Mouse (Mus musculus) gastrocnemius, postnatal 4 days (tissue): Measurements from ENCODE around the gene Pip5kl1. TPM values are rescaled to one million over a fixed set of nuclear protein-coding genes. Genes with fewer than 3 reads are reported as not detected.

Experiments used
- DNase-seq, 2 experiments: peaks; one replicate each; pipeline ENCODE4 v3.0.0; 2021 to 2022; ENCODE audit warnings: low spot score in 2 of 2, mixed read lengths in 2 of 2
- total RNA-seq, 2 experiments: library from RNA; stranded (reverse); gene quantifications; 2 replicates each; pipeline ENCODE4 v1.2.3; 2021

The Pip5kl1 gene
- total RNA-seq, 2 experiments from 2014 or later: not detected

GRCm38 (mm10) chr2:32608778-32609435 lies 34.3 kb downstream of the Pip5kl1 start:
- DNase-seq: no peak

DNA sequence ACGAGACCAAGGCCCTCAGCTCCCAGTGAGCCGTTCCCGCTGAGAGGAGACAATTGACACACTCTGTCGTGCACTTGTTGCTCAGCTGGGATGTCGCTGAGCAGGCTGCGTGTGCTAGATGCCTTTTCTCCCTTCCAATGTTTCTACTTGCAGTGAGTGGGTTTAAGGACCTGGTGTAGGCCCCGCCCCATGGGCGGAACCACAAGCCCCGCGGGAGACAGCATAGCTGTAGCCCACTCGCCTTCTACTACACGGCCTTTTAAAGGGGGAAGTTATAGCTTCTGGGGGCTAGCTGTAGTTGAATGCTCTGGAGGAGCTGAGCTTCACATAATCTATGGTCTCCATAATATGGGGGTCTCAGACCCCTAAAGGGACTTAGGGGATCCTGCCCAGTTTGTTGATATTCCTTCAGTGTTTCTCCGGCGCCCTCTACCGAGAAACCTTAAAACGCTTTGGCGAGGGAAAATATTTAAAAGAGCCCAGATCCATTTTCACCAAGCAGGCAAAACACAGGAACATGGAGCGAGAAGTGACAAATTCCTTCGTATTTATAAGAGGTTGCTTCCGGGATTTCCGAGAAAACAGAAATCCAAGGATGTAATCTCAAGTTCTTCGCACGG lies 36.1 kb downstream of the Pip5kl1 start:
- peak in 1 of 2 experiments; percentile 56 for DNase-seq

GRCm38 (mm10) chr2:32612274-32612673 lies 37.7 kb downstream of the Pip5kl1 start:
- DNase-seq: no peak

DNA sequence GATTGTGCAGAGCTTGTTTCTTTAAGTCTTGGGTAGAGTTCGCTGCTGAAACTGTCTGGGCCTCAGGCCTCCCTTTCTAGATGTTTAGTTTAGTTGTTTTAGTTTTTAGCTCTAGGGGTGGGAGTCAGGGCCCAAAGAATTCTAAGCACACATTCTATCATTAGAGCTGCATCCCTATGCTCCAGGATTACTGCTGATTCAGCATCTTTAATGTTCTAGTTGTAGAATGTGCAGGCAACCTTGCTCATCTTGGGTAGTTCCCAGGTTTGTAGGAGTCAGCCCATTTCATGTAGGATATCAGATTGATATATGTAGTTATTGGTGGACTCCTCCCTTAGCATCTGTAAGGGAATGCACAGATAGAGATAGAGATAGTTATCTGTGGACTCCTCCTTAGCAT lies 42.5 kb downstream of the Pip5kl1 start:
- no peak for DNase-seq

- no peak for DNase-seq
These were observed 43.0 kb downstream of the Pip5kl1 start for GRCm38 (mm10) chr2:32617601-32618000.

- no peak for DNase-seq
These were observed 43.5 kb downstream of the Pip5kl1 start for GRCm38 (mm10) chr2:32618051-32618450.

DNA sequence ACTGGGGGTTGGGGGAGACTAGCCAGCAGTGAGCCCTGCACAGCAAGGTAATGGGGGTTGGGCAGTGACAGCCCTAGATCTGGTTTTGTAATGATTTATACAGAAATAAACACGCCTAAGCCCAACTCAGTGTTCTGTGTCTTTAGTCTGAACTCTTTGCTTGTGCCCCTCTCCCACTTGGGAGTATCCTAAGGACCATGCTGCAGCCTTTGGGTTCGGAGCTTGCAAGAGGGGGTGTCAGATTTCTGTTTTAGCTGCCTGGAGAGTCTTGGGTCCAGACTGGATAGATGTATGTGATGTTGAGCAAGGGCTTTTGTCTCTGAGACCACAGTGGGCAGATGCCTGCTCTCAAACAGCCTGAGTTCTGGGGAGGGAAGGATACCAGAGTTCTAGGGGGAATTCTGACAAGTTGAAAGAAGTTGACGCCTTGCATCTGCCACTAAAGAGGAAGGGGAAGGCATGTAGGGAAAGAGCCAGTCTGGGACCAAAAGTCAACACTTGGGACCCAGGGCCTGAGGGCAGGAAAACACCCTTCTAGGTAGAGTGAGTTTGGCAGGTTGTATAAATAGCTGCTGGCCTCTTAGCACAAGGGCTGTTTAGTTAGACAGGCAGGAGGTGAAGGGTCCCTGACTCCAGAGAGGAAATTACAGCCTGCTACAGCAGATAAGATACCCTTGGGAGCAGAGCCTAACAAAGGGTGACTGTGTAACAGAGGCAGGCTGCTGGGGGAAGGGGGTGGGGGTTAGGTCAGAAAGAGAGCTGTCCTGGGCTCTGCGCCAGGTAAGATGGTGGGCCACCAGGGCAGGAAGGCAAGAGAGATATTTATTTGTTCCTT lies 46.3 kb downstream of the Pip5kl1 start:
- no peak for DNase-seq

DNA sequence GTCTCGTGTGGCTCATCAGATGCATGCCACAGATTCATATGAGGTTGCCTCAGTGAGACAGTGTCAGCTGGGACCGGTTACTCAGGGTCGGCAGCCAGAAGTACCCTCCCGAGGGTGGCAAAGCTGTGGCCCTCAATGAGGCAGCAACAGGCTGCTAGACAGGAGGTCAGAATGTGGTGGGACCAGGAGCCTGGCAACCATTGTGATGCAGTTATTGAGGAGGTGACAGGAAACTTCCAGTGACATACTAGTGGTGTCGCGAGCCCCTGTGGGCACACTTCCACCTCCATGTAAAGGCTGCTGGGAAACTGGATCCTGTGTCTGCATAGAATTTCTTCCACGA lies 46.9 kb downstream of the Pip5kl1 start, which contains the start of gene Ak1:
TSS of gene Ak1 (plus strand) at position 242 of the 343 bp plus-strand sequence.
- no peak for DNase-seq

DNA sequence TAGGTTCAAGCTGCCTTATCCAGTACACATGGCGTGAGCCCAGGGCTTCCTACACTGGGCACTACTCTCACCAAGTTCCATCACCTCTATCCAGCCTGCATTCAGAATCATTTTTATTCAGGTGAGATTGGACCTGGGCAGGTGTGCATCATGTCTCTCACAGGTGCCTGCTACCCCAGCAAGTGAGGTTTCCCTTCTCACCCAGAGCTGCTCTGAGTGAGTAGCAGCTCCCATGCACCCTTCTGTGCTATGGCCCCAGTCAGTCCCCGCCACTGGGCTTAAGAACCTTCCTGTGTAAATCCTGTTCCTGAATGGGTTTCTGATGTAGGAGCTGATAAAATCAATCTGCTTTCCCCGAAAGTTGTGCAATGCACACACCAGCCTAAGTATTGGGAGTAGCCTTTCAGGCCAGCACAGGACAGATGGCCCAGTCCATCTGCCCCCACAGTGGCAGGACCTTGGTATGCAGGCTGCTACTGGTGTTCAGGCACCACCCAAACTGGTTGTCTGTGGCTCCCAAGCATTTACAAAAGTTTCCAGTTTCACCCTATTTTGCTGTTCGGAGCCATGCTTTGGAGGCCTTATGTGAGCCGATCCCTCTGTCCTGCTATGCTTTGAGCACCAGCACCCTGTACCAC lies 49.6 kb downstream of the Pip5kl1 start:
- DNase-seq: no peak

DNA sequence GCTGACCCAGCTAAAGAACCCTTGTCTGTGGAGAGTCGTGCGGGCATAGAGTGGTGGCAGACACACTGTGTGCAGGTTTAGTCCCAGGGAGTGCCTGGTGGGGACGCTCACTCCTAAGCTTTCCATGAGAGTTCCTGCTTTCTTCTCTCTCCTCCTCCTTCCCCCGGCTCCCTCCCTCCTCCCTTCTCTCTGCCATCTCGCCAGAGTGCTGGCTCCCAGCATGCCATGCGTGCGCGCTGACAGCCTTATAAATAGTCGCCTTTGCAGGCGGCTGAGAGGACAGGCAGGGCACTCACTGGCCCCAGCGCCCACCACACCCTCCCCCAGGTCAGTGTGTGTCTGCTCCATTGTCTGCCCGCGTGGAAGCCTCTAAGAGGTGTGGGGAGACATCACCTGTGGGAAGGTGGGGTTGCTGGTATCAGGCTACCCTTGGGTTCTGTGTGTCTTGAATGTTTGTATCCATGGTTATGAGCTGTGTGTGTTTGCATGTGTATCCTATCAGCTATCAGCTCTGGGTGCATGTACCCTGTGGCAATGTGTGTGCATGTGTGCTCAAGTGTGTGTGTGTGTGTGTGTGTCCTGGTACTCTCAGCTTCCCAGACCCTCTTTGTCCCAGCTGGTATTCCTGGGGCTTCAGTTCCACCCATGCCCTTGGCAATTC lies 50.7 kb downstream of the Pip5kl1 start:
- peak in 1 of 2 experiments; percentile 72 for DNase-seq

DNA sequence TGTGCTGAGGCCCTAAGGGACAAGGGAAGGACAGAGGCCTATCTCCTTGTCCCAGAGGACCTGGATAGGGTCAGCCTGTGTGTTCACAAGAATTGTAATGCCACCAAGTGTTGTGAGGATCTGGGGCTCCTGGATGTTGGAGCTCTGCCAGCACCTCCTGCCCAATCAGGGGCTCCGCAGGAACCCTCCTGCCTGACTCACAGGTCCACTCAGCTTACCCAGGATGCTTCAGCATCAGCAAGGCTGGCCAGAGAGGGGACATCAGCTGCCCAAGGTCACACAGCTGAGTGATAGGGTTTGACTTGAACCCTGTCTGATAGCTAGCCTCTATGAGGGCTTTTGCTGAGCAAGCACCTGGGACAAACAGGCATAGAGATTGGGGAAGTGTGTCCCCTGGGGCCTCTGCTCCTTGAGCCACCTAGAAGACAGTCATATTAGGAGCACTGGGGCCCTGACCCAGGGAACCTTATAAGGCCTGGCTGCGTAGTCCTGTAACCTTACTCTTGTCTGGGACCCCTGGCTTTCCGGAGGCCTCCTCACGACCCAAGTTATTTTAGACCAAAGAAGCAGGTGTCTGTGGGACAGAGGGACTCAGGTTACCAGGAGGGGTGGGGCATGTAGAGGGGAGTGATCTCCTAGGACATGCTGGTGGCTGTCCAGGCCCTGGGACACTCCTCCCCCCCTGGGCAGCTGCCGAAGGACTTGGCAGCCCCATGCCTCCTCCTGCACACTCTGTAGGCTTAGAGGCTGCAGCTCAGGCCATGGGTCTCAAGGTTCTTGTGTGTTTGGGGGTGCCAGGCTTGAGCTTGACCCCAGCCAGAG lies 51.5 kb downstream of the Pip5kl1 start:
- DNase-seq: peak in 1 of 2 experiments; percentile 60

GRCm38 (mm10) chr2:32627266-32628043 lies 52.9 kb downstream of the Pip5kl1 start:
- no peak for DNase-seq

GRCm38 (mm10) chr2:32628044-32628550 lies 53.5 kb downstream of the Pip5kl1 start:
- no peak for DNase-seq

GRCm38 (mm10) chr2:32628729-32629128 lies 54.1 kb downstream of the Pip5kl1 start:
- peak in 1 of 2 experiments; percentile 66 for DNase-seq

- no peak for DNase-seq
These were observed 54.8 kb downstream of the Pip5kl1 start for GRCm38 (mm10) chr2:32629276-32629976.

DNA sequence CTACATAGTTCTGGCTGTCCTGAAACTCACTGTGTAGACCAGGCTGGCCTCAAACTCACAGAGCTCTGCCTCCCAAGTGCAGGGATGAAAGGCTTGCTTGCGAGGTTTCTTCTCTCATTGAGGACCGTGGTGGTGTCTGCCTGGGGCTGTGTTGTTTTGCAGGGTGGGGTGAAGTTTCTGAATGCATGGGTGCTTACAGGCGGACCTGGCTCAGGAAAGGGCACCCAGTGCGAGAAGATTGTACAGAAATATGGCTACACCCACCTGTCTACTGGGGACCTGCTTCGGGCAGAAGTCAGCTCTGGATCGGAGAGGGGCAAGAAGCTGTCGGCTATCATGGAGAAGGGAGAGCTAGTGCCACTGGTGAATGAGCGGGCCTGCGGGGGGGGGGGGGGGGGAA lies 55.4 kb downstream of the Pip5kl1 start:
- no peak for DNase-seq

DNA sequence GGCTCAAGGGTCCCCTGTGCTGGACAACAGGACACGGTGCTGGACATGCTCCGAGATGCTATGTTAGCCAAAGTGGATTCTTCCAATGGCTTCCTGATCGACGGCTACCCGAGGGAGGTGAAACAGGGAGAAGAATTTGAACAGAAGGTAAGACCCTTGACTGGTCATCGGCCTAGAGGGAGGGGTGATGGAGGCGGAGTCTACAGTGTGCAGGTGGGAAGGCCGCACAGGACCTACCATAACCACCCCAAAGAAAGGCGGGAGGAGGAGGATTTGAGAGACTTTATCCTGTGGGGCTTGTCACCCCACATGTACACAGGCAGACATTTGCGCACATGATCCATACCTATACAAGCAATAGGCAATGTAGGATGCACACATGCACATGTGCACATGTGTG lies 56.4 kb downstream of the Pip5kl1 start:
- DNase-seq: no peak

DNA sequence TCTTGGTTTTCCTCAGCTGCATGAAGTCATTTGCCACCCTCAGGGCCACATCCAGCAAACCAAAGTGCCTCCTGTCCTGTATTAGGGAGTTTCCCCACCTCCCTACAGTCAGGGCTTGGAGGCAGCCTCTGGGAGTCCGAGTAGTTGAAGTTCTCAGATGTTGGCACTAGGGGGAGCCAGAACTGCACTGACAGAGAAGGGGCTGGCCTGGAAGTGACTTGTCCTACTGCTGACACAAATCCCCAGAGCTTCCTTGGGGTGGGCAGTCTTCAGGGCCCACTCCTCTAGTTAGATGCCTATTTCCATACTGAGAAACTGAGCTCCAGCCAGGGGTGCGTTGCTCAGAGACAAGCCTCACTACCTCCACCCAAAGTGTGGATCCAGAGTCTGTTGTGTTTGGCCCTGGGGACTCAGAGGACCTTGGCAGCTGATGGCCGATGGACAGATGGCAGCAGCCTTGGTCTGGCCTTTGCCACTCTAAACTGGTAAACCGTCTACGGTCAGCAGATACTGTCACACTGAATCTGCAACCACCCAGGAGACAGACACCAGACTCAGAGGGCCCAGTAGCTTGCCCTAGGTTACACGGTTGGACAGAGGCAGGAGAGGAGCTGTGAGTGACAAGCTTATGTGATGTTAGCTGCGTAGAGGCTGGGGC lies 57.3 kb downstream of the Pip5kl1 start:
- peak in 1 of 2 experiments; percentile 80 for DNase-seq
